Comparison of ENCODE assay signal across 8 mouse cellular contexts in genomic region chr9:71466111-71466510, GRCm38 (mm10).
A peak's percentile ranks its signal among the peaks of the same experiment; 100 is the strongest.
DNase-seq lines count a peak whose midpoint lies in the region.

No protein-coding gene starts in this region.

- peak; percentile 49 for DNase-seq in kidney, adult 9 months
- no peak for DNase-seq in kidney, adult 11 months
- DNase-seq in thymus, postnatal 4 days = peak; percentile 35
- no peak for DNase-seq in thymus, postnatal 25 days
- peak; percentile 58 for DNase-seq in embryo, embryonic 11 days
- peak; percentile 22 for DNase-seq in splenic B cell, adult 2 months (ENCODE audit: low read depth, low spot score)
- no peak for DNase-seq in Muller cell, postnatal 12 days (ENCODE audit: inconsistent ontology term)
- no peak for DNase-seq in urinary bladder, adult 18-20 months (ENCODE audit: low spot score in 2 of 2)

- no peaks in the 10 kb centered on the region for H3K36me3 ChIP-seq in splenic B cell, adult 2 months (ENCODE audit: control insufficient read depth, insufficient read depth, low read length, poor library complexity, severe bottlenecking)

- H3K27me3 ChIP-seq in splenic B cell, adult 2 months (ENCODE audit: control insufficient read depth, insufficient read depth, low read length, poor library complexity, severe bottlenecking) = no peaks in the 10 kb centered on the region

Comparison
In these comparisons a context has a peak if more than half of its experiments do, and no peak if none do; other contexts are left out.
1. DNase-seq: peak in kidney, adult 9 months (single experiment), thymus, postnatal 4 days (single experiment), embryo, embryonic 11 days (single experiment) and splenic B cell, adult 2 months (single experiment); none in kidney, adult 11 months (single experiment), thymus, postnatal 25 days (single experiment), Muller cell, postnatal 12 days (single experiment) and urinary bladder, adult 18-20 months (0 of 2).